In the genomic region with DNA sequence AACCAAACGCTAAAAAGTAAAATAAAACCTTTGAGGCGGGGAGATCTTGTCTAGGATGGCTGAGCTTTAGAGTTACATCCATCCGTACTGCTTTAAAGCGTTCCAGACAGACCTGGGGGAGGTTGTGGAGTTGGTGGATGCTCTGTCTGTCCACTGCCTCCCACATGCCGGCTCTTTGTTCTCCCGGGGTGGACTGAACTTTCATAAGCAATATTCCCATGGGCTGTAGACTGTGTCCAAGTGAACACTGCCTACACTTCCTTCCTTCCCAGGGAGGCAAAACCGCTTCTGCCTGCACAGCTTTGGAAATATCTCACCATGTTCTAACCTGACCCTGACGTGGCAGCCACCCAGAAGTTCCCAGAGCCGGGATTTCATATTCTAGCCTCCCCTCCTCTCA, we compare ENCODE assay signal across 13 mouse cellular contexts.
"Had no signal": no experiment of that assay in that cellular context is flagged by ENCODE, and none has a peak within 500 bp of the region (broad histone marks: within the 10 kb centered on the region; RNA-seq: fewer than 3 reads in every experiment).

No protein-coding gene starts in this region.

- H3K9ac ChIP-seq: intestine, embryonic 15.5 days; lung, embryonic 15.5 days; midbrain, embryonic 12.5 days; stomach, embryonic 15.5 days had no signal

- H3K27ac ChIP-seq: intestine, embryonic 15.5 days; left cerebral cortex, adult 2 months; limb, embryonic 10.5 days; lung, embryonic 15.5 days; macrophage; midbrain, embryonic 12.5 days; stomach, embryonic 15.5 days had no signal

- H3K27me3 ChIP-seq: intestine, embryonic 15.5 days; stomach, embryonic 15.5 days had no signal

- H3K9me3 ChIP-seq: intestine, embryonic 15.5 days; limb, embryonic 10.5 days; lung, embryonic 15.5 days; midbrain, embryonic 12.5 days; stomach, embryonic 15.5 days had no signal

- DNase-seq: kidney, adult 9 months; lung, postnatal 14 days; right cerebral cortex, postnatal 14 days; thymus, postnatal 4 days had no signal

- H3K36me3 ChIP-seq: intestine, embryonic 15.5 days; limb, embryonic 10.5 days; lung, embryonic 15.5 days; midbrain, embryonic 12.5 days; stomach, embryonic 15.5 days had no signal

- ATAC-seq: intestine, embryonic 15.5 days had no signal

- H3K4me2 ChIP-seq: intestine, embryonic 15.5 days; liver, embryonic 11.5 days; lung, embryonic 15.5 days; midbrain, embryonic 12.5 days; stomach, embryonic 15.5 days had no signal

- H3K4me3 ChIP-seq: intestine, embryonic 15.5 days; left cerebral cortex, adult 2 months; limb, embryonic 10.5 days; lung, embryonic 15.5 days; megakaryocyte, embryonic 14.5 days; midbrain, embryonic 12.5 days; stomach, embryonic 15.5 days had no signal
